In genomic region chrX:142813146-142813545, GRCm38 (mm10) we compare ENCODE assay signal across 9 mouse cellular contexts.
DNase-seq lines count a peak whose midpoint lies in the region; ATAC-seq and TF ChIP-seq lines count a peak whose summit lies in the region.
"Had no signal": no experiment of that assay in that cellular context is flagged by ENCODE, and none has a peak within 500 bp of the region (broad histone marks: within the 10 kb centered on the region; RNA-seq: fewer than 3 reads in every experiment).

No protein-coding gene starts in this region.

- no peak for TF ChIP-seq POLR2A in thymus, adult 2 months (IDR thresholded peaks at IDR 0.05; ENCODE audit: control insufficient read depth, extremely low read depth, insufficient read depth, low read length, poor library complexity)

- intact Hi-C loops in left cerebral cortex, postnatal 36 days (cut with DNase I) = no loop called here

- no peaks in the 10 kb centered on the region for H3K9me3 ChIP-seq in forebrain, embryonic 11.5 days (ENCODE audit: control insufficient read depth, low read length)

- TF ChIP-seq CTCF in thymus, adult 2 months (IDR thresholded peaks at IDR 0.05; ENCODE audit: borderline replicate concordance, control insufficient read depth, extremely low read depth, insufficient read depth, low read length, poor library complexity) = no peak

- no peak overlapping the region for H3K9ac ChIP-seq in forebrain, embryonic 11.5 days (ENCODE audit: low read length)

- peak; percentile 85 for ATAC-seq in frontal cortex, adult (ENCODE audit: low TSS enrichment)
- 0 out of 2 replicates have a peak, but pooled peaks have one; percentile 46 for ATAC-seq in forebrain, embryonic 11.5 days (replicated peaks; ENCODE audit: low FRiP score)
- no peak for ATAC-seq in erythroid progenitor cell, adult 5-6 weeks (replicated peaks; ENCODE audit: low FRiP score, poor library complexity, severe bottlenecking)

- H3K4me3 ChIP-seq in thymus, adult 2 months (ENCODE audit: control insufficient read depth, insufficient read depth, low read length) = no peak overlapping the region
- H3K4me3 ChIP-seq in forebrain, embryonic 11.5 days (ENCODE audit: low read depth, low read length) = no peak overlapping the region

- H3K4me2 ChIP-seq in forebrain, embryonic 11.5 days (ENCODE audit: low read depth, low read length, severe bottlenecking) = no peak overlapping the region

- H3K27ac ChIP-seq in thymus, adult 2 months (ENCODE audit: control insufficient read depth, insufficient read depth, low read length) = no peak overlapping the region
- H3K27ac ChIP-seq in forebrain, embryonic 11.5 days (ENCODE audit: low read depth, low read length) = no peak overlapping the region
- H3K27ac ChIP-seq: macrophage had no signal

- H3K4me1 ChIP-seq in thymus, adult 2 months (replicated peaks; ENCODE audit: control insufficient read depth, insufficient read depth, low read length) = no peaks in the 10 kb centered on the region
- H3K4me1 ChIP-seq in forebrain, embryonic 11.5 days (replicated peaks; ENCODE audit: control insufficient read depth, insufficient read depth, low read length) = no peaks in the 10 kb centered on the region

- H3K27me3 ChIP-seq in thymus, adult 2 months (ENCODE audit: control insufficient read depth, insufficient read depth, low read length) = no peaks in the 10 kb centered on the region
- H3K27me3 ChIP-seq in forebrain, embryonic 11.5 days (ENCODE audit: control insufficient read depth, insufficient read depth, low read length) = no peaks in the 10 kb centered on the region

- no peak for DNase-seq in frontal cortex, postnatal 10 days (ENCODE audit: low spot score in 2 of 2)
- DNase-seq in thymus, postnatal 14 days = peak; percentile 36
- DNase-seq in thymus, adult 2 months = no peak
- DNase-seq in forebrain, embryonic 11.5 days (ENCODE audit: low spot score) = peak; percentile 67
- DNase-seq in left cerebral cortex, postnatal 36 days (ENCODE audit: low spot score in 2 of 2) = peak; percentile 18 to 24
- DNase-seq in retina, embryonic 14.5 days (ENCODE audit: low spot score) = peak; percentile 74

- 53% methylated on average over 6 of the region's 6 CpGs for WGBS in thymus, adult 2 months
- WGBS in forebrain, embryonic 11.5 days = 20% methylated on average over 6 of the region's 6 CpGs

- no peaks in the 10 kb centered on the region for H3K36me3 ChIP-seq in thymus, adult 2 months (ENCODE audit: control insufficient read depth, insufficient read depth, low read length)
- no peaks in the 10 kb centered on the region for H3K36me3 ChIP-seq in forebrain, embryonic 11.5 days (ENCODE audit: control insufficient read depth, insufficient read depth, low read length)

Comparison
In these comparisons a context has a peak if more than half of its experiments do, and no peak if none do; other contexts are left out.
1. DNase-seq: peak in thymus, postnatal 14 days (single experiment), forebrain, embryonic 11.5 days (single experiment), left cerebral cortex, postnatal 36 days (2 of 2) and retina, embryonic 14.5 days (single experiment); none in frontal cortex, postnatal 10 days (0 of 2) and thymus, adult 2 months (single experiment).